Mouse (Mus musculus): Measurements from ENCODE around the gene Snx29.
"Not testable (repeated sequence)": the region's sequence is repeated elsewhere in the genome, so short reads cannot be mapped to it uniquely, and the experiment has no call there.

The Snx29 gene

GRCm38 (mm10) chr16:11494895-11495294 lies 172.2 kb downstream of the Snx29 start:
- no peak for DNase-seq (ENCODE audit: low spot score in 2 of 2)

GRCm38 (mm10) chr16:11495923-11496616 lies 173.4 kb downstream of the Snx29 start:
- peak in 1 of 2 experiments; percentile 5 for DNase-seq (ENCODE audit: low spot score in 2 of 2)

GRCm38 (mm10) chr16:11496721-11497120 lies 174.0 kb downstream of the Snx29 start:
- no peak for DNase-seq (ENCODE audit: low spot score in 2 of 2)

- DNase-seq (ENCODE audit: low spot score in 2 of 2) = no peak
Measured at GRCm38 (mm10) chr16:11500061-11500460, 177.4 kb downstream of the Snx29 start.

GRCm38 (mm10) chr16:11501138-11501537 lies 178.4 kb downstream of the Snx29 start:
- no peak for DNase-seq (ENCODE audit: low spot score in 2 of 2)

- no peak for DNase-seq (ENCODE audit: low spot score in 2 of 2)
Measured at GRCm38 (mm10) chr16:11501611-11502010, 178.9 kb downstream of the Snx29 start.

GRCm38 (mm10) chr16:11504666-11505491 lies 182.2 kb downstream of the Snx29 start:
- DNase-seq (ENCODE audit: low spot score in 2 of 2) = no peak

- no peak for DNase-seq (ENCODE audit: low spot score in 2 of 2)
Measured at GRCm38 (mm10) chr16:11505492-11506176, 182.9 kb downstream of the Snx29 start.

- no peak for DNase-seq (ENCODE audit: low spot score in 2 of 2)
Measured at GRCm38 (mm10) chr16:11507188-11507731, 184.6 kb downstream of the Snx29 start.

- DNase-seq (ENCODE audit: low spot score in 2 of 2) = no peak
Measured at GRCm38 (mm10) chr16:11508341-11508740, 185.6 kb downstream of the Snx29 start.

GRCm38 (mm10) chr16:11510416-11510815 lies 187.7 kb downstream of the Snx29 start:
- no peak for DNase-seq (ENCODE audit: low spot score in 2 of 2)

- no peak for DNase-seq (ENCODE audit: low spot score in 2 of 2)
Measured at GRCm38 (mm10) chr16:11510854-11511253, 188.1 kb downstream of the Snx29 start.

- DNase-seq (ENCODE audit: low spot score in 2 of 2) = not testable (repeated sequence)
Measured at GRCm38 (mm10) chr16:11511696-11512095, 189.0 kb downstream of the Snx29 start.

- no peak for DNase-seq (ENCODE audit: low spot score in 2 of 2)
Measured at GRCm38 (mm10) chr16:11516681-11517080, 194.0 kb downstream of the Snx29 start.

- DNase-seq (ENCODE audit: low spot score in 2 of 2) = no peak
Measured at GRCm38 (mm10) chr16:11517385-11517784, 194.7 kb downstream of the Snx29 start.

- no peak for DNase-seq (ENCODE audit: low spot score in 2 of 2)
Measured at GRCm38 (mm10) chr16:11518803-11519498, 196.2 kb downstream of the Snx29 start.

GRCm38 (mm10) chr16:11526104-11526786 lies 203.5 kb downstream of the Snx29 start:
- DNase-seq (ENCODE audit: low spot score in 2 of 2) = no peak

GRCm38 (mm10) chr16:11526996-11527395 lies 204.3 kb downstream of the Snx29 start:
- no peak for DNase-seq (ENCODE audit: low spot score in 2 of 2)

GRCm38 (mm10) chr16:11530466-11531194 lies 207.9 kb downstream of the Snx29 start:
- DNase-seq (ENCODE audit: low spot score in 2 of 2) = no peak

- DNase-seq (ENCODE audit: low spot score in 2 of 2) = no peak
Measured at GRCm38 (mm10) chr16:11531441-11531840, 208.7 kb downstream of the Snx29 start.

Data from spleen, postnatal 14 days (tissue).